Mouse (Mus musculus): ENCODE data around the gene Eci2. TPM values are rescaled to one million over a fixed set of nuclear protein-coding genes. Genes with fewer than 3 reads are reported as not detected.

Eci2 gene
- polyA plus RNA-seq, 1 experiment from 2014 or later: 141 TPM

Other genes starting within 250 kb of the Eci2 start
- gene Prpf4b, start 151.8 kb downstream of the Eci2 start, polyA plus RNA-seq (2014; fragmentation: Nextera tagmentation; extraction: Ambion mirVana): 97.8 and 114 TPM in 2 replicates
- 0.84 and 1.1 TPM in 2 replicates for gene Fam217a, start 102.8 kb downstream of the Eci2 start, polyA plus RNA-seq (2014; fragmentation: Nextera tagmentation; extraction: Ambion mirVana)
- gene 4933417A18Rik, start 102.7 kb downstream of the Eci2 start, polyA plus RNA-seq (2014; fragmentation: Nextera tagmentation; extraction: Ambion mirVana): not detected in 2 replicates
- 0.27 and 0.44 TPM in 2 replicates for gene Eci3, start 63.3 kb downstream of the Eci2 start, polyA plus RNA-seq (2014; fragmentation: Nextera tagmentation; extraction: Ambion mirVana)